Mouse (Mus musculus) olfactory bulb, adult 2 months (tissue): ENCODE measurements around the gene Tnfsf11.

ENCODE experiments used
- CTCF ChIP-seq: fragments of 200-500 bp; IDR thresholded peaks from 2 replicates; pipeline ENCODE4 v1.5.1; 2012; ENCODE audit warnings: low read depth, mild to moderate bottlenecking, low read length, moderate library complexity; ENCODE audit not compliant: insufficient read depth
- POLR2A ChIP-seq: fragments of 200-500 bp; IDR thresholded peaks from 2 replicates; pipeline ENCODE4 v1.6.1; 2012; ENCODE audit warnings: mild to moderate bottlenecking, low read depth, low read length, moderate library complexity; ENCODE audit not compliant: insufficient read depth

GRCm38 (mm10) chr14:78264876-78265275 is 43.0 kb downstream of the Tnfsf11 start:
- TF ChIP-seq CTCF, result no peak
- TF ChIP-seq POLR2A, result no peak
